Mouse (Mus musculus) urinary bladder, postnatal 25 days (tissue): ENCODE results near the gene Fyb.
"Not testable (repeated sequence)": the region's sequence is repeated elsewhere in the genome, so short reads cannot be mapped to it uniquely, and the experiment has no call there.

Source experiments
- DNase-seq: peaks from one replicate; pipeline ENCODE4 v3.0.0; 2022; ENCODE audit warnings: low spot score

Gene Fyb

DNA sequence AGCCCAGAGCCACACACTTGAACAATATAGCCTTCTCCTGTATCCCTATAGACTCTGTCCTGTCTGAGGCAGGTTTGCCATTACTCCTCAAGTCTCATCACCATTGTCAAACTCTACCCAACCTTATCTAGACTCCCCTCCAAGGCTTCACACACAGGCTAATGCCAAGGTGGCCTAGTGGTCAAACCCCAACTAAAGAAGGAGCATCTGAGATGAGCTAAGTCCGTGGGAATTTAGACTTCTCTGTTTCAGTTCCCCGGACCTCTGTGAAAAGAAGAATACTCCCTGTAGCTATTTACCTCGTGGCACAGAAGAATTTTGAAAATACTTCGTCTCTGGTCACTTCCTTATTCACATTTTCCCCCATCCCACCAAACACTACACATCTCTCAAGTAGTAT is 39.5 kb downstream of the Fyb start:
- DNase-seq = no peak

DNA sequence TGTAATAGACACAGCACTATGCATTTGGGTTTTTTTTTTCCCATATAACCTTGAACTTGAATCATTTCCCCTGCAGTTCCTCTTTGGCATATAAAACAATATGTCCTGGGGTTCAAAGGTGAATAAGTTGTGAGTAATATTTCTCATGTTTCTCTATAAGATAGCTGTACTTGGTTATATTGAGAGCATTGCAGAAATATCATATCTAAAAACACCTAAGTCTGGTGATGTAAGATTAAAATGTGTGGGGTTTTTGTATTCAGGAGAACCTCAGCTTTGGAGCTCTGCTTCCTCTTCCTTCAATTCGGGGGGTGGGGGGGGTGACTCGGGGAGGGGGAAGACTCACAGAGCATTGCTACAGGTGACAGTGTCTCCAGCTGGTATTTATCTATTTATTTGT is 40.0 kb downstream of the Fyb start:
- no peak for DNase-seq

DNA sequence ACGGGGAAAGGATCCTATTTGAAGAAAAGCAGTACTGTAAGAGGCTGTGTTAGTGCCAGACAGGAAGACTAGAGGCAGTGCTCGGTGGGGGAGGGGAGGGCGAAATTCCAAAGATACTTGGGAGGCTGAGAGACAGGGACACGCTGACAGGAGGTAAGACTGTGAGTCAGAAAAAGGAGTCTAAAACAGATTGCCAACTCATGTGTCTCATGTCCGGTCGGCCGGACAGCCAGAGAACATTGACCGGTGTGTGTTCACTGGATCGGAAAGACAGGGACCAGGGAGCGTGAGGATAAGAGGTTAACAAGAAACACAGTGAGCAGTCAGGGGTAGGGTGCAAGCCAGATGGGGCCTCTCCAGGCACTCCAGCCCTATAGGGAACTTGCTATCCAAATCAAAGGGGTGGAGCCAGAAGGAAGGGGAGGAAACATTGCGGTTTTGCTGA is 42.3 kb downstream of the Fyb start:
- DNase-seq = peak; percentile 46

DNA sequence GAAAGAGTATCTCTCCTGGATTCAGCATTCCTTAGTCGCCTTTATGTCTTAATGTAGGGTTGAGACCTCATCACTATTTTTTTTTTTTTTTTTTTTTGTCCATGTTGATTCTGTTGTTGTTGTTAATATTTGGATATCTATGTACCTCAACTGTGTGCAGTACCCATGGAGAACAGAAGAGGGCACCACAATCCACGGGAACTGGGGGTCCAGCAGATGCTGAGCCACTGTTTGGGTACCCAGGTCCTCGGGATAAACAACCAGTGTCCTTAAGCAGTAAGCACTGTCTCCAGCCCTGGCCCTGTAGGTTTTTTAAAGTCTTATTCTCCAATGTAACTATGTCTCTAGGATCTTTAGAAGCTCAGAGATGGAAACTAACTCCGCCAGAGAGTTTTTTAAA is 43.2 kb downstream of the Fyb start:
- DNase-seq = no peak

DNA sequence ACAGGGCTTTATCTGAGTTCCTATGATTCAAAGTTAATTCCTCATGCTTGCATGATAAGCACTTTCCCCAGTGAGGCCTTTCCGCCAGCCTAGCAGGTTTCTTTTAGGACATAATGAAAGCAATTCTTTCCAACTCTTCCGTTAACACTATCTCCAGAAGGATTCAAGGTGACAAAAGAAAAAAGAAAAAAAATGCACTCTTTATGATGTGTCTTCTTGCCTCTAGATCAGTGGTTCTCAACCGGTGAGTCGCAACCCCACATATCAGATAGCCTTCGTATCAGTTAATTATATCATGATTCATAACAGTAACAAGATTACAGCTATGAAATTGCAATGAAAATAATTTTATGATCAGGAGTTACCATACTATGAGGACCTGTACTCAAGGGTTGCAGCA is 45.3 kb downstream of the Fyb start:
- no peak for DNase-seq

DNA sequence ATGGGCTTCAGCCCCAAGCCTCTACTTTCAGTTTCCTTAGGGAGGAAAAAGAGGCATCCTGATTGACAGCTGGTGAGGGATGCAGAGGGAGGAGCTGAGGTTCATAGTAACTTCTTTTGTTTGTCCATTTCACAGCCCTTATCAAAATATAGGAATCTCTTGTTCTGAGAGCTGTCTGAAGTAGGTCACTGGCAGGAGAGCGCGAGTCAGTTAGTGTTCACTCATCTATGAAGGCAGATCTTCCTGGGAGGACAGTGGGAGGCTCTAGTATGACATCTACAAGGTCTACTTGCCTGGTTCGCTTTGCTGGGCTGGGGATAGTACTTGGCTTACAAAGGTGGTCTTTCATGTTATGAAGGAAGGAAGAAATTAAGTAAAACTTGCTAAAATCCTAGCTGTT is 46.0 kb downstream of the Fyb start:
- DNase-seq = no peak

DNA sequence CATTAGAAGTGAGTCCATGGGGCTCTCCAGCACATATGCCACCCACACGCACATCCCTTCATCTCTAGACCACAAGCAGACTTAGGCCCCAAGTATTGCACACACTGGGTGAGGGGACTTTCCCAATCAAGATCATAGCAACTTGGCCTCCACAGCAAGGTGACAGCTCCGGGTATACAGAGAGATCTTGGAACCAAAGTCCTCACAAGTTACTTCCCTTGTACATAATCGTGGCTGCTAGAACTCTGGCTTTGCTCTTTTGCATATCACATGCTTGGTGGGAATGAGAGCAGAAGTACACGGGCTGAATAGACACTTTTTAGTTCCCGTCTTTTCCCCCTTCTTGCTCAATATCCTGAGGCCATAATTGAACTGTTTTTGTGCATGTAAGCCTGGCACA is 46.4 kb downstream of the Fyb start:
- DNase-seq = no peak

DNA sequence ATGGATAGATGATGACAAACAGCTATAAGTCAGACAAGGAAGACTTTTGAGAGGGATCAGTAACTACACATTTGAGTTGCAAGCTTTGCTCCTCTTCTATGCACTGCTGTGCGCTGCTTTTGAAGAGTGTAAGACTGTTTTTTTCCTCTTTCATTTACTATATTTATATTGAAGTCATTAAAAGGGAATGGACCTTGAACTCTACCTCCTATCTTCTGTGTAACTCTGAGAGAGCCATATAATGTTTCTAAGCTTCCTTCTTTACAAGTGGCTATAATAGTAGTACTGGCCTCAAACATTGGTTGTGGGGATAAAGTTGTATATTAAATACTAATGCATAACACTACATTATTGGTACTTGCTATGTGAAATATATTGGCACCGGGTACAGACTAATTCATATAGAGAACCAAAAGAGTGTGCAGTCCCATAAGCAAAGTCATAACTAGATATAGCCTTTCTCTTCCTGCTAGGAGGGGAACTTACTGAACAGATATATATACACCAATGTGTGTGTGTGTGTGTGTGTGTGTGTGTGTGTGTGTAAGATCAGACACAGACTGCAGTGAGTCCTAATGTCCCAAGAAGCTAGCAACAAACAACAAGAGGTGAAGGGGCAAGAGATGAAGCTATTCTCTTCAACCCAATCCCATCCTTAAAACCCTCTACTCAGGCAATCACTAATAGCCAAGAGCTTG is 47.7 kb downstream of the Fyb start:
- DNase-seq = no peak

DNA sequence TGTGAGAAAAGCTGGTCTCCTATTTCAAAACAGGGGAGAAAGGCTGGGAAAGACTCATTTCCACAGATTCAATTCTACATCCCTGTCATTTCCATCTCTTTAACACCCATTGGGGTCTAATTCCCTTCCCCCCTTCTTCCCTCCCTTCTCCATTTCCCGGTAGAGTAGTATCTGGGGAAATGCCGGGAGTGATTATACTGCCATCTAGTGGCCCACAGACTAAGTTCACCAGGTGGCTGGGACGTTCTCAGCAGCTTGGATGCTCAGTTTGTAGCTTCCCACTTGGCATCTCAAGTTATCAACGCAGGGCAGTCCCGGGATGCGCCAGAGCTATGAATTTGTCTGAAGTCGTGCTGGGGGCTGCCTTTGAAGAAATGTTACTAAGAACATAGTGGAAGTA is 48.2 kb downstream of the Fyb start:
- DNase-seq = peak; percentile 42

DNA sequence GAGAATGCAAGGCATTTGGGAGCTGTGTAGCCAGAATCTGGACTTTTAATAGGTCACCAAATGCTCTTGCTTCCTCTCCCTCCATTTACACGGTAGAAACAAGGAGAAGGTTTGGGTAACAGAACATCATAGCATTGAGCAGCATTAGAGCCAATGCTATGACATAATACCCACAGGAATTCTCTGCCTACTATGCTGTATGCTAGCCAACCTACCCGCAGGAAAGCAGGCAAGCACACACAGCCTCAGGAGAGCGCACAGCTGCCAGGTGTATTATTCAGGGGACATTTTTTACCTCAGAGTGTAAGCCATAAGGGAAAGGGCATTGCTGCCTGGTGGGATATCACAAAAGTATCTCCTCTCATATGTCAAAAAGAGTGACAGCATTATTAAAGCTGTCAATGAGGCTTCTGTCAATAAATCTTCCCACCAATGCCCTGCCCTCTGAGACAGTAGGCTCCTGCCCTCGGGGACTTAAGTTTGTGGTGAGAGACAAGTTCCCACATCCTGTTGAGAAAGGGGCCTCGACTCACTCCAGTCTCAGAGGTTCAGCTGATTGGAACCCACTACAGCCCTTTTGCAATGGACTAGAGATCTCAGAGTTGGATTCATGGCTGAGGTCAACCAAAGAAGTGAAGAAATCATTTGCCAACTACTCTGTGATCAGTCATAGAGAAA is 51.8 kb downstream of the Fyb start:
- no peak for DNase-seq

DNA sequence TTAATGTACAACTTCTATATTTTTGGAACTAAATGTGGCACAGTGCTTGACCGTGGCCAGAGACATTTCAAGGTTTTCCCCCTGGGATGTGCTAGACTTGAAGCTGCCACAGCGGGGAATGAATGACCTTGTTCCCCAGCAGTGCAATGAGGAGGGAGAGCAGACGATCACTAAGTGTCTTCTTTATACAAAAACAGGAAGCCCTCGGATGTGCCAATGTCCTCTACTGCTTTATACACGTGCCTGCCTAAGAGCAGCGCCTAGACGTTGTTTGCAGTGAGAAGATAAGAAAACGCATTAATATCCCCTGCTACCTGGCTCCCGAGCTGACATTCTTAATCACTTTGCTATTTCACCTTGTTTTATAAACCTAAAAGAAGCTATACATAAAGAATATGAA is 55.3 kb downstream of the Fyb start:
- DNase-seq = no peak

DNA sequence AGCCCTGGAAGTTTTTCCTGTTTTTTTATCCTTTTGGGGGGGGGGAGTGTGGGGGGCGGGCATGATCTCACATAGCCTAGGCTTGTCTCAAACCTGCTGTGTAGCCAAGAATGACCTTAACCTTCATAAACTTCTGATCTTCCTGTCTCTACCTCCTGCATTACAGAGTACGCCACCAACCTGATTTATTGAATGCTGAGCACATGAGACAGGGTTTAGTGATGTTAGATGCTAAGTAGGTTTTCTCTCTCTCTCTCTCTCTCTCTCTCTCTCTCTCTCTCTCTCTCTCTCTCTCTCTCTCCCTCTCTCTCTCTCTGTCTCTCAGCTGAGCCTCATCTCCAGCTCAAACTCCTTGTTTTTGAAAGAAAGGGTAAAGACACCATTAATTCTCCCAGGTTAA is 56.0 kb downstream of the Fyb start:
- no peak for DNase-seq

DNA sequence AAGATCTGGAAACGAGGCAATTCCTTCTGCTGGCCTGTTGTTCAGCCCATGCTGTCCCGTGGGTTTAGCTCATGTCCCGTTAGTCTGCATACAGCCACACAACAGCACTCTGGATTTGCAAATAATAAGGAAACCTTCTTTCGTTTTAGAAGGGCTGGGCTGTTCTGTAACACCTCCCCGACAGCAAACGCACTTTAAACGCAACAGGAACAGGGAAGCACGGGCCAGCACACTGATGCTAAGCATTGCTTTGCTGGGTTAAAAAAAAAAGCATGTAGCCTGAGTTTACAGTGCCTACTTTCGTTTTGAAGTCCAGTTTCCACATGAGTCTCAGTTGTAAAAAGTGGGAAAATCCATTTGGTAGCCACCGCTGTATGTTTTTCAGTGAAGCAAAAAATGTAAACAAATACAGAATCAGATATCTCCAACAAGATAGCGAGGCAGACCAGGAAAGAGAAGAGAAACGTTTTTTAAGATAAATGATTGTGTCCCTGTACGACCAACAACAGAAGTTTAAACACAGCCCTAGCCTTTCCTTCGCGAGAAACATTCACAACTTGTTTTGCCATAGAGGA is 56.6 kb downstream of the Fyb start:
- DNase-seq = no peak

DNA sequence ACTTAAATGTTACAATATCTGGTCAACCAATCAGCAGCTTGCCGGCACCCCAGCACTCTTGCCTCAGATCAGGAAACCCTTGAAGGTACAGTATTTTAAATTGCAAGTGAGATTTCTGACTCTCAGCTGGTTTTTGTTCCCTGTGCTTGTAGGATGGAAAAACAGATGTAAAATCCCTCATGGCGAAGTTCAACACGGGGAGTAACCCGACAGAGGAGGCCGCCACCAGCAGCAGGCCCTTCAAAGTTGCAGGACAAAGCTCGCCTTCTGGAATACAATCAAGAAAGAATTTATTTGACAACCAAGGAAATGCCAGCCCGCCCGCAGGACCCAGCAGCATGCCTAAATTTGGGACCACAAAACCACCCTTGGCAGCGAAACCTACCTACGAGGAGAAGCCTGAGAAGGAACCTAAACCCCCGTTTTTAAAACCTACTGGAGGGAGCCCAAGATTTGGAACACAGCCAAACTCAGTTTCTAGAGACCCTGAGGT is 57.2 kb downstream of the Fyb start:
- DNase-seq = no peak

DNA sequence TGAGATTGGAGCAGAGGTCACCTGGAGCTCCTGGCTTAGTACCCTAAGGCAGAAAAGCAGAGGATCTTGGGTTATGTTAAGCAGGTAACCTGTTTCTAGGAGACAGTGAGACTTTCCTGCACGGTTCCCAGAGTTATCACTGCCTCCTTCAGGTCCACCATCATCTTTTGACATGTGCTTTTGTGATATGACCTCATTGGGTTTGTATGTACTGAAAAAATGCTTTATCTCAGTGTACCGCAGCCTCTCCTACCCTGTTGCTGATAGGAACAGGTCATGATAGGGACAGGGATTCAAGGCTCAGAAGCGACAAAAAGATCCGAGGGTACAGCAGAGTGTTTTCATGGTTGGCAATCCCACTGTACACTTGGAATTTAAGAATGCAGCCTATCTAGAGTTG is 62.0 kb downstream of the Fyb start:
- no peak for DNase-seq

DNA sequence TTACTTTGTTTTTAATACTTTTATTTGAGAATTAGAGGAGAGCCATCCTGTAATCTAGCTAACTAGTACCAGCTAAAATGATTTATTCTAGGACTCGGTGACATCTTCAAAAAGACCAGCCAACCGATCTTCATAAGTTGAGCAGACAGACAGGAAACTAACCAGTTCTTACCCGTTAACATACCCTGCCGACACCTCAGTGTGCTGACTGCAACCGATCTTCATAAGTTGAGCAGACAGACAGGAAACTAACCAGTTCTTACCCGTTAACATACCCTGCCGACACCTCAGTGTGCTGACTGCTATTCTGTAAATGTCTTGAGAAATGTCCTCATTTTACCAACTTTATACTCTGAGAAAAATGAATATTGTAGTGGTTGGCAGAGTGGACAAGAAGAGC is 63.7 kb downstream of the Fyb start:
- not testable (repeated sequence) for DNase-seq

DNA sequence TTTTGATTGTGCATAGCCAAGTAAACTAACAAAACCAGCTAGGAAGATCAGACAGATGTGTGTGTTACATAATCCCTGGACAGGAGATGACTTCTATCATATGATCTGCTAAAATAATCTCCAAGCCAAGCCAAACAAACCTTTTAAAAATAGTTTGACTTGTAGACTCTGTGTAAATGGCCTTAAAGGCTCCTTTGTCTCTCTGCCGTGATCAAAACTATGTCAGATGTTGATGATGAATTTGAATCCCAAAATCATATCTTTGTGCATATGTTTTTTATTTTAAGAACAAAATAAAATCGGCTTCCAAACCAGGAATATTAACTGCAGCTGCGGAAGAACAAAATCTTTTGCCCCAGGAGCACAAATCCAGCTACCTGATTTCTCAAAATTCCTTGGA is 64.9 kb downstream of the Fyb start:
- DNase-seq = no peak

DNA sequence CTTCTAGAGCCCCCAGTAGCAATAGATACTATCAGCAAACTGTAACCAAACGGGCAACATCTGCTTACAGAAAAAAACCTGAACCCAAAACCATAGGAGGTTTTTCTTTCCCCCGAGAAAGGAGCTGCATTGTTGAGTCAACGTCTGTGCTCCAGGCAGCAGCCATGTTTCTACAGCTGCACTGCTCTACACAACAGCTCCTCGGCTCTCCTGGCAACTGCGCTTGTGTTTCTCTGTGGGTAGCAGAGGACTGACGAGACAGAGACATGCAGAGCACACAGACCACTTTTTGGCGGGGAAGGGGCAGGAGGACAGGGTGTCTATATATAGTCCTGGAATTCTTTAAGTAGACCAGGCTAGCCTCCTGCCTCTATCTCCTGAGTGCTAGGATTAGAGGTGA is 65.5 kb downstream of the Fyb start:
- no peak for DNase-seq

DNA sequence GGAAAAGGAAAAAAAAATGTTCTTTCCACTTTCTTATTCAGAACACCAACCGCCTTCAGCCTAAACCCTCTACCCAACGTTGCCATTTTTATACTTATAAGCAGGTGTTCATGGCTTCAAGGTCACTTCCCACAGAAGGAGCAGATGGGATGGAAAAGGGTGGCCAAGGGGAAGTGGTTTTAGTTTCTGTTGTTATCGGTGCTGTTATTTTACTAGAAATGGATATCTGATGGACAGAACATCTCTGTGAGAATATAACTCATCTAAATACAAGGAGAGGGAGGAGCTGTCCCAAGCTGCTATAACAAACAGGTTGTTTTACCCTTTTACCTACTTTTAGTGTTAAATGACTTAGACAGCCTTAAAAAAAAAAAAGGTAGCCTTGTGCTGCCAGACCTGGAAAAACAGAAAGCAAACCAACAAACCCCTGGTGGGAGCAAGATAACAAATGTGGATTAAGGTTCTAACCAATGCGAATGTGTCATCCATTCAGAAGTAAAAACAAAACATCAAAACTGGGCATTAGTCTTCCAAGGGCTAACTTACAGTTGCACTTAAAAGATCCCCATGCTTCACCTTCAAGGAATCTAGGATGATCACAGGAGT is 68.3 kb downstream of the Fyb start:
- no peak for DNase-seq

DNA sequence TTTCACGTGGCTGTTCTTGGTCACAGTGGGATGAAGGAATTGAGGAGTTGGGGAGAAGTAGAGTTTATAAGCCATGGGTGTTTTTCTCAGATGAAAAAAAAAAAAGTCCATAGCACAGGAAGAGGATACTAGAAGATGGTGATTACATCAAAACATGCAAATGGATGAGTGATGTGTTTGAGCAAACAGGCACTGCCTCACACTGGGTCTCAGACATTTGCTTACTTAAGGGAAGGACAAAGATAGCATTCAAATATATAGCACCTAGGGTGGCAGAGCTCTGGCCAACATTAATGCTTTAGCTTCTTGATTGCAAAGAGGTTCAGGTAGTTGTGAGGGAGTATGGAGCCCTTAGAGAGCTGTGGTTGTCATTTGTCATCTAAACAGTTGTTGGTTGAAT is 68.9 kb downstream of the Fyb start:
- no peak for DNase-seq

DNA sequence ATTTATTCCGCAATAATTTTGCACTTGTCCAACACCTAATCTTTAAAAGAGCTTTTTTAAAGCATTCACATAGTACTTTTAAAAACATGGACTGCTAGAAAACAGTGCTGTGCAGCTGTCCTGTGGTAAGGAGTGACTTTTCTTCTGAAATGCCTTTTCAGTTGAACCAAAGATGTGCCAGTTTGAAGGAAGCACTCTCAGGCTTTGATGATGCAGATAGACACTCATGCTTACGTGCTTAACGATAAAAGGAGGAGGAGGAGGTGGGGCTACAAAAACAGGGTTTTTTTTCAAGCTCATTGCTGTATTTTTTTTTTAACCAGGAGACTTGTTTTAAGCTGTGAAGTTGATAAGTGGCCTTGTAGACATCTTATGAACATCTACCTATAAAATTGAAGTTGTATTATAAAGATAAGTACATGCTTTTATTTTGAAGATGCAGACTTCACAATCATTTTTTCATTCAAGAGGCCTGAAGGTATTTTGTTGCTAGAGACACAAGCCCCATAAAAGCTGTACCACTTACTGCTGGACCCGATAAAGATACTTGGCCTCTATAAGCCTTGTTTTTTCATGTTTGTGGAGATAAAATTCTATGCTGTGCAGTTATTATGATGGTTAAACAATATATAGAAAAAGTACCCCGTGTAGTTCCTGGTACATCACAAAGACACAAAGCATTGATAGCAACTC is 70.1 kb downstream of the Fyb start:
- DNase-seq = no peak

DNA sequence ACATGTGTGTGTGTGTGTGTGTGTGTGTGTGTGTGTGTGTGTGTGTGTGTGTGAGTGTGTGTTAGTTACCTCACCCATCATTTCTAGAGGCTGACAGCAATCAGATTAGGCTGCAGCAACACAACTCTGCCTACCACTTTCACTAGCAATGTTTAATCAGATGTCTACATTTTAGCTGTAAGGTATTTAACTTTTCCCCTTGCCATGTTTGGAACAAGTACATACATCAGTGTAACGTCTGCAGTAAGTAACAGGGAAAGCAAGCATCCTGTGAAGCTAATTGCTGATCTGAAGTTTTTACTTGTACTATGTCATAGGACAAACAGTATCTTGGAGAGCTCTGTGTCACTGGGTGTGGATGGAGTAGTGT is 70.6 kb downstream of the Fyb start:
- DNase-seq = no peak

DNA sequence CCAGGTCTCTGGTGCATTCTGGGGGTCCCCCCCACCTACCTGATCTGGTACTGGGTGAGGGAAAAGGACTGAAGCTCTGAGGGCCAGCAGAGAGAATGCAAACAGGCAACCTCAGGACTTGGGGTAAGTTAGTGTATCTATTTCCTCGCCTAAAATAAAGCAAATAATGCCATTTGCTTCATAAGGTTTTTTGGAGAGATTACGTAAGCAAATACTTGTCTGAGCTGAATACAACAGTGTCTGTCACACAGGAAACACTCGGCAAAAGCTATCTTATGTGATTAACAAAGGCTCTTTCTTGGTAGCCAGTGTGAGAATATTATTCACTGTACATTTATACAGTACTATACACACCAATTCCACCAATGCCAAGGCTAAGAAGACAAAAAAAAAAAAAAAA is 76.0 kb downstream of the Fyb start:
- DNase-seq = no peak
